Mouse (Mus musculus): ENCODE data around the gene Akt3. TPM values are rescaled to one million over a fixed set of nuclear protein-coding genes. Genes with fewer than 3 reads are reported as not detected.

Akt3 gene
- total and polyA plus RNA-seq, 2 experiments from 2014 or later, result 18.6 to 143 TPM

DNA sequence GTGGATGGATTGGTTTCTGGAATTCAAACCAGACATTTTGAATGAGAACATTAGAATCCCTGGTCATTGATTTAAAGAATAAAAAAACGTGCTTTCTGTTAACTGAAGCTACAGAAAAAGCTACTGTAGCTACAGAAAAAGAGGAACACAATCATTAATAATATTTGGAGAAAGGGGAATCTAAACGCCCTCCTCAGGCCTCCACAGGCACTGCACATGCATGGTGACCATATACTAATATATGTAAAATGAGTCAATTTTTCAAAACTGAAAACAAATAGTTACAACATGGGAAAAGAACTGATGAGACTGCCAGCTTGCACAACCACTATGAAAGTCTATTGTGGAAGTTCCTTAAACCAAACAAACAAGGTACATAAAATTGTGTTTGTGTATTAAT is 21.3 kb downstream of the Akt3 start:
- Histone ChIP-seq H3K4me3 (ENCODE audit: low read depth, low read length) (no peak overlapping the region), H3K27ac (ENCODE audit: low read depth, low read length) (no peak overlapping the region), H3K27me3 (ENCODE audit: insufficient read depth, low read length) (no peaks in the 10 kb centered on the region), H3K4me2 (ENCODE audit: low read depth) (no peak overlapping the region), H3K9ac (no peak overlapping the region), H3K36me3 (ENCODE audit: insufficient read depth) (no peaks in the 10 kb centered on the region), H3K4me1 (ENCODE audit: insufficient read depth) (no peaks in the 10 kb centered on the region), H3K9me3 (ENCODE audit: low read length) (no peaks in the 10 kb centered on the region)
- no peak for ATAC-seq
- WGBS, result 69% methylated on average over 2 of the region's 2 CpGs
- TF ChIP-seq CTCF (IDR thresholded peaks at IDR 0.05; ENCODE audit: low read depth), result 0 out of 2 replicates have a peak, but pooled peaks have one; percentile 10
- DNase-seq, result no peak

DNA sequence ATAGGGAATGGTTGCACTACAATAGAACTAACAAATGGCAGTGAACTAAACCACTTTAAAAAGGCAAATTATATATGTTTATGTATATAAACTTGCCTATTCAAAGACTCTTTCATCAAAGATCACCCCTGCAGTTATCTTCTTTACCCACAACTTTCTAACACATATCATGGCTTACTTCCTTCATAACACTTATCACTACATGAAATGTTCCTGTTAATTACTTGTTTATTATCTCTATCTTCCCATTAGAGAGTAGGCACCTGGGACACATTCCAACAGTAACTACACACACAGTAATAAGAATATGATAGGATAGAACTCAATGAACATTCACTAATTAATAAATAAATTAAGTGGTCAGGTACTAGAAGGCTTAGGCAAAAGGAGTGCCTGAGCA is 21.8 kb downstream of the Akt3 start:
- Histone ChIP-seq H3K9me3 (ENCODE audit: low read length) (no peaks in the 10 kb centered on the region), H3K27ac (ENCODE audit: low read depth, low read length) (no peak overlapping the region), H3K4me3 (ENCODE audit: low read depth, low read length) (no peak overlapping the region), H3K4me1 (ENCODE audit: insufficient read depth) (no peaks in the 10 kb centered on the region), H3K4me2 (ENCODE audit: low read depth) (no peak overlapping the region), H3K36me3 (ENCODE audit: insufficient read depth) (no peaks in the 10 kb centered on the region), H3K9ac (no peak overlapping the region), H3K27me3 (ENCODE audit: insufficient read depth, low read length) (no peaks in the 10 kb centered on the region)
- ATAC-seq, result no peak
- TF ChIP-seq CTCF (IDR thresholded peaks at IDR 0.05; ENCODE audit: low read depth), result no peak
- no peak for DNase-seq

DNA sequence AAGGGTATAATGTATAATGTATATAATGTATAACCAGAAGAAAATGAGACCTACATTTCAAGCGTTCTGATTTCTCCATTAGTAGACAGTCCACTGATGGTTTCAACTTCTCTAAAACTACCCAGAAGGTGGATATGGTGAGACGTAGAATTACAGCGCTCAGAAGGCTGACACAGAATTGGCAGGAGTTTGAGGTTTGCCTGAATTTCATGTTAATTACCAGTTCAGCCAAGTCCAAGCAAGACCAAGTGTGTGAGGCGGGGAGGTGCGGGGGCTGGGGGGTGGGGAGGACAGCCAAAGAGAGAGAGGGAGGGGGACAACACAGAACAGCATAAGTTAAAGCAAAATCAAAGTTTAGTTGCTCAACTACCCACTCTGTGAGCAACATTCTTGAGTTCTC is 23.5 kb downstream of the Akt3 start:
- Histone ChIP-seq H3K27me3 (ENCODE audit: insufficient read depth, low read length) (no peaks in the 10 kb centered on the region), H3K4me1 (ENCODE audit: insufficient read depth) (no peaks in the 10 kb centered on the region), H3K36me3 (ENCODE audit: insufficient read depth) (no peaks in the 10 kb centered on the region), H3K4me2 (ENCODE audit: low read depth) (no peak overlapping the region), H3K4me3 (ENCODE audit: low read depth, low read length) (no peak overlapping the region), H3K9ac (no peak overlapping the region), H3K9me3 (ENCODE audit: low read length) (no peaks in the 10 kb centered on the region), H3K27ac (ENCODE audit: low read depth, low read length) (no peak overlapping the region)
- WGBS, result 56% methylated on average over 5 of the region's 5 CpGs
- DNase-seq (no peak), ATAC-seq (no peak)
- no peak for TF ChIP-seq CTCF (IDR thresholded peaks at IDR 0.05; ENCODE audit: low read depth)

DNA sequence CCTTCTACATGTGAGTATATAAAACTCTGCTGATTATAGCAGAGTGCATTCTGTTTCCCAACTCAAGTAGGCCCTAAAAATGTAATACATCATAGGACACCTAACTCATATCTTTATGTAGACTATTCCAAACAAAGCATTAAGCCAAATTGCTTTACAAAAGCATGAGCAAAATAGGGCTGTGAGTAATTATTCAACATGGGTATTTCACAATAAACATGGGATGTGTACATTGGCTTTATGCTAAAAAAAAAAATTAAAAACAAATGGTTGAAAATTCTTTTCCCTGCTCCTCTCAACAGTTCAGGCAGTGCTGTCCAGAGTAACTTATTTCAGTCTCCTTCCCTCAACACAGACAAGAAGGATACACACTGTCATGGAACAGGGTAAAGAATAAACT is 26.9 kb downstream of the Akt3 start:
- no peak for TF ChIP-seq CTCF (IDR thresholded peaks at IDR 0.05; ENCODE audit: low read depth)
- Histone ChIP-seq H3K9ac (no peak overlapping the region), H3K4me2 (ENCODE audit: low read depth) (no peak overlapping the region), H3K9me3 (ENCODE audit: low read length) (no peaks in the 10 kb centered on the region), H3K4me1 (ENCODE audit: insufficient read depth) (no peaks in the 10 kb centered on the region), H3K27me3 (ENCODE audit: insufficient read depth, low read length) (no peaks in the 10 kb centered on the region), H3K36me3 (ENCODE audit: insufficient read depth) (no peaks in the 10 kb centered on the region), H3K4me3 (ENCODE audit: low read depth, low read length) (no peak overlapping the region), H3K27ac (ENCODE audit: low read depth, low read length) (no peak overlapping the region)
- DNase-seq (no peak), ATAC-seq (no peak)

DNA sequence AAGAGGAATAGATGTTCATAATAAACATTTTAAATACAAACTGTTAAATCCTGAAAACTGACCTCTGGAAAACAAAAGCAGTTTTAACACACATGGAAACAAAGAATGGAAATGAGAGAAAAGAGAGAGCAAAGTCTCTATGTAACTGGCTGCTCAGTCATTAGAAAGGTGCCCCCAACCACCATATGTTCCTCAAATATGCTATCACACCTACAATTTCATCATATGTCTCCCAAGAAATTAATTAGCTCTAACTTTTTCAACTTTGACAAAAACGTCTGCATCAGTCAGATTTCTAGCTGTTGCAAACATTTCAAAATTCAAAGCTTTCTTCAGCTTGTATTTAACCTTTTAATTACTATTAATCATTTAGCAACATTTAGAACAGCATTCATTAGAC is 59.0 kb downstream of the Akt3 start:
- 24% methylated on average over 1 of the region's 1 CpGs for WGBS
- H3K27ac ChIP-seq (ENCODE audit: low read depth, low read length), result no peak overlapping the region
- ATAC-seq (no peak), DNase-seq (no peak)
- no peak overlapping the region for H3K4me3 ChIP-seq (ENCODE audit: low read depth, low read length)
- H3K9me3 ChIP-seq (ENCODE audit: low read length), result no peaks in the 10 kb centered on the region
- no peaks in the 10 kb centered on the region for H3K36me3 ChIP-seq (ENCODE audit: insufficient read depth)
- TF ChIP-seq CTCF (IDR thresholded peaks at IDR 0.05; ENCODE audit: low read depth), result no peak
- H3K27me3 ChIP-seq (ENCODE audit: insufficient read depth, low read length), result no peaks in the 10 kb centered on the region
- no peak overlapping the region for H3K4me2 ChIP-seq (ENCODE audit: low read depth)
- no peaks in the 10 kb centered on the region for H3K4me1 ChIP-seq (ENCODE audit: insufficient read depth)
- H3K9ac ChIP-seq, result no peak overlapping the region

DNA sequence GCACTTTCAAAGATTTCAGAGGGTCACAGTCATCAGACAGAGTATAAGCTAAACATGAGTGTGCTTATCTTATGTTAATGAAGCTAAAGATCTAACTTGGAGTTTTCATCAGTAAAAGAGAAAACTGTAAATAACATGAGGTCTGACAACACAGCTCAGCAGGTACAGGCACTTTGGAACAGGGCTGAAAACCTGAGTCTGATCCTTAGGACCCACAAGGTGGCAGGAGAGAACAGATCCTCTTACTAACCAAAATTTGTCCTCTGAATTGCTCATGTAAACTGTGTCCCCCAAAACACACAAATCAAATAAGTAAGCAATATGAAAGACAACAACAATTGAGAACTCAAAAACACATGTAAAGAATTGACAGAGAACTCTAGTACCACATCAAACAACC is 62.8 kb downstream of the Akt3 start:
- no peaks in the 10 kb centered on the region for H3K9me3 ChIP-seq (ENCODE audit: low read length)
- ATAC-seq, result no peak
- H3K27me3 ChIP-seq (ENCODE audit: insufficient read depth, low read length), result no peaks in the 10 kb centered on the region
- H3K4me1 ChIP-seq (ENCODE audit: insufficient read depth), result no peaks in the 10 kb centered on the region
- no peaks in the 10 kb centered on the region for H3K36me3 ChIP-seq (ENCODE audit: insufficient read depth)
- no peak overlapping the region for H3K9ac ChIP-seq
- H3K4me2 ChIP-seq (ENCODE audit: low read depth), result no peak overlapping the region
- no peak overlapping the region for H3K27ac ChIP-seq (ENCODE audit: low read depth, low read length)
- no peak overlapping the region for H3K4me3 ChIP-seq (ENCODE audit: low read depth, low read length)
- DNase-seq, result no peak
- peak; percentile 63 for TF ChIP-seq CTCF (IDR thresholded peaks at IDR 0.05; ENCODE audit: low read depth)

DNA sequence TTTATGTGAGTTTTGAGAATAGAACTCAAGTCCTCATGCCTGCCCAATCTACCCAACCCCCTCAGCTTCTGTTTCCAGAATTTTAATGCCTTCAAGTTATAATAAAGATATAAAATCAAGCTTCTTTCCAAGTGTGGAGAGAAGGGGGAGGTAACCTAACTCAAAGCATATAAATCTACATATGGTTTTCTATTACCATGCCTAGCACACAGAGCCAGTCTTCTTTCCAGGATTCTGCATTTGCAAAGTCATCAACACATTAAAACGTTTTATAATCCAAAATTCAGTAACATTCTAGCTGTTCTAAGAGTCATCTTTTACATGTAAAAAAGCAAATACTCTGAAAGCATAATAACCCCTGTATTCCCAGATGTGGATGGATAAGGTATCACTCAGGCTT is 63.7 kb downstream of the Akt3 start:
- Histone ChIP-seq H3K36me3 (ENCODE audit: insufficient read depth) (no peaks in the 10 kb centered on the region), H3K9ac (no peak overlapping the region), H3K27me3 (ENCODE audit: insufficient read depth, low read length) (no peaks in the 10 kb centered on the region), H3K4me1 (ENCODE audit: insufficient read depth) (no peaks in the 10 kb centered on the region), H3K27ac (ENCODE audit: low read depth, low read length) (no peak overlapping the region), H3K9me3 (ENCODE audit: low read length) (no peaks in the 10 kb centered on the region), H3K4me2 (ENCODE audit: low read depth) (no peak overlapping the region), H3K4me3 (ENCODE audit: low read depth, low read length) (no peak overlapping the region)
- TF ChIP-seq CTCF (IDR thresholded peaks at IDR 0.05; ENCODE audit: low read depth), result no peak
- 42% methylated on average over 1 of the region's 1 CpGs for WGBS
- ATAC-seq, result no peak
- no peak for DNase-seq

DNA sequence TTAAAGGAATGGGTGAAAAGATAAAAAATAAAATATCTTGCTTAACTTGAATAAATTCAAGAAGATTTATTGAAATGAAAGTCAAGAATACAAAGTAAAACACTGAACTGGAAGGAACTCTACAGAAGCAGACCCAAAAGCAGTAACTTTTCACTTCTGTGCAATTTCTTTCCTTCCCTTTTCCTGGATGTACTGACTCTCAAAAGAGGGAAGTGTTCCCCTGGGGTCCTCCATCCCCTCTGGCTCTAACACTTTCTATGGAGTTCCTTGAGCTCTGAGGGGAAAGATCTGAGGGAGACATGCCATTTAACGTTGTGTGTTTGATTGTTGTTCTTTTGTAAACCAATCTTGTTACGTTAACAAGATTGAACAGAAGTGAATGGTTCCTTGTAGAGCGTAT is 66.4 kb downstream of the Akt3 start:
- Histone ChIP-seq H3K9me3 (ENCODE audit: low read length) (no peaks in the 10 kb centered on the region), H3K27me3 (ENCODE audit: insufficient read depth, low read length) (no peaks in the 10 kb centered on the region), H3K9ac (no peak overlapping the region), H3K27ac (ENCODE audit: low read depth, low read length) (no peak overlapping the region), H3K4me3 (ENCODE audit: low read depth, low read length) (no peak overlapping the region), H3K4me1 (ENCODE audit: insufficient read depth) (no peaks in the 10 kb centered on the region), H3K36me3 (ENCODE audit: insufficient read depth) (no peaks in the 10 kb centered on the region), H3K4me2 (ENCODE audit: low read depth) (no peak overlapping the region)
- ATAC-seq (no peak), DNase-seq (no peak)
- TF ChIP-seq CTCF (IDR thresholded peaks at IDR 0.05; ENCODE audit: low read depth), result no peak
- 29% methylated on average over 3 of the region's 3 CpGs for WGBS

Data from forebrain, postnatal 0 days (tissue).